Mouse (Mus musculus): ENCODE results near the gene Sdk2. TPM values are rescaled to one million over a fixed set of nuclear protein-coding genes. Genes with fewer than 3 reads are reported as not detected.

Gene Sdk2
- polyA plus RNA-seq, 1 experiment from 2014 or later, result 0.66 TPM

GRCm38 (mm10) chr11:113806382-113807077 lies 260.3 kb downstream of the Sdk2 start:
- H3K4me2 ChIP-seq (replicated peaks; ENCODE audit: low read depth, low read length), result no peak overlapping the region
- WGBS, result 30% methylated on average over 9 of the region's 9 CpGs
- peak; percentile 6; the same call in 1 of the 2 replicates for ATAC-seq

GRCm38 (mm10) chr11:113805974-113806373 lies 260.9 kb downstream of the Sdk2 start:
- DNase-seq (ENCODE audit: low spot score) (peak; percentile 32), ATAC-seq (no peak)
- TF ChIP-seq CTCF (IDR thresholded peaks at IDR 0.05), result peak; percentile 47
- no peak for TF ChIP-seq EP300 (IDR thresholded peaks at IDR 0.05)
- no peaks in the 10 kb centered on the region for H3K36me3 ChIP-seq (ENCODE audit: insufficient read depth, low read length)
- no peaks in the 10 kb centered on the region for H3K27me3 ChIP-seq (replicated peaks; ENCODE audit: insufficient read depth, low read length)
- no peak overlapping the region for H3K4me2 ChIP-seq (replicated peaks; ENCODE audit: low read depth, low read length)
- H3K4me3 ChIP-seq (ENCODE audit: low read depth, low read length), result no peak overlapping the region
- 54% methylated on average over 10 of the region's 10 CpGs for WGBS
- no peaks in the 10 kb centered on the region for H3K9me3 ChIP-seq (ENCODE audit: low read length)
- H3K4me1 ChIP-seq (ENCODE audit: insufficient read depth, low read depth, low read length), result peaks cover 29% of the 10 kb centered on the region
- peak overlapping the region; percentile 91 for H3K27ac ChIP-seq (ENCODE audit: low read length)
- H3K9ac ChIP-seq (replicated peaks; ENCODE audit: low read depth), result no peak overlapping the region

More at GRCm38 (mm10) chr11:113806382-113807077, 260.3 kb downstream of the Sdk2 start:
- peak overlapping the region; percentile 91 for H3K27ac ChIP-seq (ENCODE audit: low read length)
- H3K9me3 ChIP-seq (ENCODE audit: low read length), result no peaks in the 10 kb centered on the region
- no peak overlapping the region for H3K4me3 ChIP-seq (ENCODE audit: low read depth, low read length)
- no peaks in the 10 kb centered on the region for H3K36me3 ChIP-seq (ENCODE audit: insufficient read depth, low read length)
- H3K27me3 ChIP-seq (replicated peaks; ENCODE audit: insufficient read depth, low read length), result no peaks in the 10 kb centered on the region
- TF ChIP-seq EP300 (IDR thresholded peaks at IDR 0.05), result no peak
- no peak for TF ChIP-seq CTCF (IDR thresholded peaks at IDR 0.05)
- DNase-seq (ENCODE audit: low spot score), result peak; percentile 78
- H3K4me1 ChIP-seq (ENCODE audit: insufficient read depth, low read depth, low read length), result peaks cover 29% of the 10 kb centered on the region
- 0 out of 2 replicates have a peak overlapping the region, but pooled peaks have one; percentile 5 for H3K9ac ChIP-seq (replicated peaks; ENCODE audit: low read depth)

GRCm38 (mm10) chr11:113803321-113803941 lies 263.4 kb downstream of the Sdk2 start:
- Histone ChIP-seq H3K4me3 (ENCODE audit: low read depth, low read length) (no peak overlapping the region), H3K27me3 (replicated peaks; ENCODE audit: insufficient read depth, low read length) (no peaks in the 10 kb centered on the region), H3K4me1 (ENCODE audit: insufficient read depth, low read depth, low read length) (peaks cover 29% of the 10 kb centered on the region), H3K9me3 (ENCODE audit: low read length) (no peaks in the 10 kb centered on the region), H3K27ac (ENCODE audit: low read length) (peak overlapping the region; percentile 65; the same call in 1 of the 2 replicates), H3K36me3 (ENCODE audit: insufficient read depth, low read length) (no peaks in the 10 kb centered on the region), H3K4me2 (replicated peaks; ENCODE audit: low read depth, low read length) (no peak overlapping the region), H3K9ac (replicated peaks; ENCODE audit: low read depth) (no peak overlapping the region)
- peak; percentile 45 for DNase-seq (ENCODE audit: low spot score)
- no peak for TF ChIP-seq EP300 (IDR thresholded peaks at IDR 0.05)
- no peak for TF ChIP-seq CTCF (IDR thresholded peaks at IDR 0.05)
- WGBS, result 62% methylated on average over 9 of the region's 9 CpGs
- ATAC-seq, result peak; percentile 1; the same call in 1 of the 2 replicates

GRCm38 (mm10) chr11:113802456-113802855 lies 264.4 kb downstream of the Sdk2 start:
- ATAC-seq (no peak), DNase-seq (ENCODE audit: low spot score) (peak; percentile 32)
- 26% methylated on average over 12 of the region's 12 CpGs for WGBS
- H3K4me2 ChIP-seq (replicated peaks; ENCODE audit: low read depth, low read length), result no peak overlapping the region
- 0 out of 2 replicates have a peak, but pooled peaks have one; percentile 25 for TF ChIP-seq EP300 (IDR thresholded peaks at IDR 0.05)
- no peak for TF ChIP-seq CTCF (IDR thresholded peaks at IDR 0.05)
- H3K4me3 ChIP-seq (ENCODE audit: low read depth, low read length), result no peak overlapping the region
- H3K9me3 ChIP-seq (ENCODE audit: low read length), result no peaks in the 10 kb centered on the region
- peaks cover 26% of the 10 kb centered on the region for H3K4me1 ChIP-seq (ENCODE audit: insufficient read depth, low read depth, low read length)
- H3K27me3 ChIP-seq (replicated peaks; ENCODE audit: insufficient read depth, low read length), result no peaks in the 10 kb centered on the region
- no peak overlapping the region for H3K9ac ChIP-seq (replicated peaks; ENCODE audit: low read depth)
- peak overlapping the region; percentile 65; the same call in 1 of the 2 replicates for H3K27ac ChIP-seq (ENCODE audit: low read length)
- no peaks in the 10 kb centered on the region for H3K36me3 ChIP-seq (ENCODE audit: insufficient read depth, low read length)

DNA sequence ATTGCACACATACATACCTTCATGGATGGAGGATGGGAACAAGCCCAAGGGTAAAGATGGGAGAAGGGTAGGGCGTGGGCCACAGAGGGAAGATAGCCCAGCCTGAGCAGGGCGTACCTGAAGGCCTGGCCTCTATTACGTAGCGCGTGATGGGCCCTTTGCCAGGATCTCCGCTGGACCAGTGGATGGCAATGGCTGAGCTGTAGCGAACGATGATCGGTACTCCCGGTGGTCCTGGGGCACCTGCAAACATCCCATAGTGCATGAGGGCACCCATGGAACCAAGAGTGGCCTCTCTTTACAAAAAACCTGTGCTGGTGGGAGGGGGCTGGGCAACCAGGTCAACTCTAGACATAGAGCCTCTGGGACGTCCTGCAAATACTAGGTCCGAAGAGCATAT lies 266.8 kb downstream of the Sdk2 start:
- Histone ChIP-seq H3K9me3 (ENCODE audit: low read length) (no peaks in the 10 kb centered on the region), H3K9ac (replicated peaks; ENCODE audit: low read depth) (no peak overlapping the region), H3K27me3 (replicated peaks; ENCODE audit: insufficient read depth, low read length) (no peaks in the 10 kb centered on the region), H3K4me1 (ENCODE audit: insufficient read depth, low read depth, low read length) (peaks cover 13% of the 10 kb centered on the region; the same call in 1 of the 2 replicates), H3K4me2 (replicated peaks; ENCODE audit: low read depth, low read length) (no peak overlapping the region), H3K27ac (ENCODE audit: low read length) (no peak overlapping the region), H3K36me3 (ENCODE audit: insufficient read depth, low read length) (no peaks in the 10 kb centered on the region), H3K4me3 (ENCODE audit: low read depth, low read length) (no peak overlapping the region)
- TF ChIP-seq CTCF (IDR thresholded peaks at IDR 0.05) (no peak), EP300 (IDR thresholded peaks at IDR 0.05) (no peak)
- no peak for DNase-seq (ENCODE audit: low spot score)
- ATAC-seq, result no peak
- WGBS, result 96% methylated on average over 12 of the region's 12 CpGs

DNA sequence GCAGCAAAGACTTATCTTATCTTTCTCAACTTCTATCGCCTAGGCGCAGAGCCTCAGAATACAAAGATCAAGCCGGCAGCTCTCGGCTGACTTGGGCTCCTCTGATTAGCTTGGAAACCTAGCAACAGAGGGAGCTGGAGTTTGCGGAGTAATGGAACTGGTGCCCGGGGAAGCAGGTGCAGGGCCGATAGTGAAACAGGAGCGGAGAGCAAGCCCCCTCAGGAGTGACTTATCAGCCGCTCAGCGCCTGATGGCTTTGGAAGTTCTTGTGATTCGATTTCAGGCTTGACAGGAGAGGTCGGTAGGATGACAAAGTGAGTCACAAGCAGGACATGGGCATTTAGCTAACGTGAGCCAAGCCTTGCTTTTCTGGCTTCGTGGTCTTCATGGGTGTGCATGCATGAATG lies 267.8 kb downstream of the Sdk2 start:
- Histone ChIP-seq H3K27ac (ENCODE audit: low read length) (no peak overlapping the region), H3K4me2 (replicated peaks; ENCODE audit: low read depth, low read length) (no peak overlapping the region), H3K9ac (replicated peaks; ENCODE audit: low read depth) (no peak overlapping the region), H3K27me3 (replicated peaks; ENCODE audit: insufficient read depth, low read length) (no peaks in the 10 kb centered on the region), H3K4me3 (ENCODE audit: low read depth, low read length) (no peak overlapping the region), H3K4me1 (ENCODE audit: insufficient read depth, low read depth, low read length) (peaks cover 13% of the 10 kb centered on the region; the same call in 1 of the 2 replicates), H3K36me3 (ENCODE audit: insufficient read depth, low read length) (no peaks in the 10 kb centered on the region), H3K9me3 (ENCODE audit: low read length) (no peaks in the 10 kb centered on the region)
- ATAC-seq (no peak), DNase-seq (ENCODE audit: low spot score) (peak; percentile 14)
- 51% methylated on average over 14 of the region's 14 CpGs for WGBS
- no peak for TF ChIP-seq EP300 (IDR thresholded peaks at IDR 0.05)
- no peak for TF ChIP-seq CTCF (IDR thresholded peaks at IDR 0.05)
